Mouse (Mus musculus): ENCODE measurements around the gene Cd81. TPM values are rescaled to one million over a fixed set of nuclear protein-coding genes. Genes with fewer than 3 reads are reported as not detected.

Cd81 gene
- total RNA-seq, 2 experiments from 2014 or later: 419 to 448 TPM

GRCm38 (mm10) chr7:143070506-143071070, 18.0 kb downstream of the Cd81 start:
- no peak for DNase-seq (ENCODE audit: low spot score in 2 of 2)
- Histone ChIP-seq H3K27ac (no peak overlapping the region), H3K4me3 (peak overlapping the region; percentile 94)
- no peak for TF ChIP-seq CTCF (conservative IDR thresholded peaks at IDR 0.05)

GRCm38 (mm10) chr7:143072605-143073004, 20.1 kb downstream of the Cd81 start:
- no peak for DNase-seq (ENCODE audit: low spot score in 2 of 2)
- no peak overlapping the region for H3K27ac ChIP-seq
- no peak overlapping the region for H3K4me3 ChIP-seq
- TF ChIP-seq CTCF (conservative IDR thresholded peaks at IDR 0.05): no peak

GRCm38 (mm10) chr7:143073086-143073485, 20.5 kb downstream of the Cd81 start:
- peak; percentile 84 for TF ChIP-seq CTCF (conservative IDR thresholded peaks at IDR 0.05)
- DNase-seq (ENCODE audit: low spot score in 2 of 2): peak in 1 of 2 experiments; percentile 31
- no peak overlapping the region for H3K4me3 ChIP-seq
- no peak overlapping the region for H3K27ac ChIP-seq

- no peak for DNase-seq (ENCODE audit: low spot score in 2 of 2)
- Histone ChIP-seq H3K4me3 (no peak overlapping the region), H3K27ac (no peak overlapping the region)
- no peak for TF ChIP-seq CTCF (conservative IDR thresholded peaks at IDR 0.05)
Observed at GRCm38 (mm10) chr7:143075394-143075793, 22.9 kb downstream of the Cd81 start.

GRCm38 (mm10) chr7:143077351-143077750, 24.8 kb downstream of the Cd81 start:
- H3K4me3 ChIP-seq: no peak overlapping the region
- H3K27ac ChIP-seq: no peak overlapping the region
- no peak for DNase-seq (ENCODE audit: low spot score in 2 of 2)
- TF ChIP-seq CTCF (conservative IDR thresholded peaks at IDR 0.05): no peak

- H3K27ac ChIP-seq: no peak overlapping the region
- no peak for DNase-seq (ENCODE audit: low spot score in 2 of 2)
- no peak overlapping the region for H3K4me3 ChIP-seq
- no peak for TF ChIP-seq CTCF (conservative IDR thresholded peaks at IDR 0.05)
Observed at GRCm38 (mm10) chr7:143082024-143082423, 29.5 kb downstream of the Cd81 start.

- no peak overlapping the region for H3K27ac ChIP-seq
- H3K4me3 ChIP-seq: no peak overlapping the region
- TF ChIP-seq CTCF (conservative IDR thresholded peaks at IDR 0.05): no peak
- DNase-seq (ENCODE audit: low spot score in 2 of 2): no peak
Observed at GRCm38 (mm10) chr7:143083708-143084107, 31.2 kb downstream of the Cd81 start.

GRCm38 (mm10) chr7:143086366-143086765, 33.8 kb downstream of the Cd81 start:
- peak; percentile 88 for TF ChIP-seq CTCF (conservative IDR thresholded peaks at IDR 0.05)
- no peak overlapping the region for H3K4me3 ChIP-seq
- peak in 1 of 2 experiments; percentile 68 for DNase-seq (ENCODE audit: low spot score in 2 of 2)
- no peak overlapping the region for H3K27ac ChIP-seq

- TF ChIP-seq CTCF (conservative IDR thresholded peaks at IDR 0.05): peak; percentile 70
- Histone ChIP-seq H3K27ac (no peak overlapping the region), H3K4me3 (no peak overlapping the region)
- DNase-seq (ENCODE audit: low spot score in 2 of 2): peak in 1 of 2 experiments; percentile 35
Observed at GRCm38 (mm10) chr7:143087070-143087579, 34.6 kb downstream of the Cd81 start.

- DNase-seq (ENCODE audit: low spot score in 2 of 2): no peak
- TF ChIP-seq CTCF (conservative IDR thresholded peaks at IDR 0.05): no peak
- Histone ChIP-seq H3K4me3 (no peak overlapping the region), H3K27ac (no peak overlapping the region)
Observed at GRCm38 (mm10) chr7:143093847-143094246, 41.3 kb downstream of the Cd81 start.

- peak; percentile 39 to 72 for DNase-seq (ENCODE audit: low spot score in 2 of 2)
- H3K27ac ChIP-seq: no peak within 1 kb of the TSS
- no peak within 1 kb of the TSS for H3K4me3 ChIP-seq
- peak; percentile 83 for TF ChIP-seq CTCF (conservative IDR thresholded peaks at IDR 0.05)
Observed at GRCm38 (mm10) chr7:143094592-143095553, 42.3 kb downstream of the Cd81 start, which contains the start of gene Trpm5. Gene Trpm5, minus strand, starts transcription at chr7:143094642.

GRCm38 (mm10) chr7:143095554-143095907, 43.0 kb downstream of the Cd81 start:
- TF ChIP-seq CTCF (conservative IDR thresholded peaks at IDR 0.05): no peak

GRCm38 (mm10) chr7:143100759-143101158, 48.2 kb downstream of the Cd81 start:
- no peak overlapping the region for H3K27ac ChIP-seq
- TF ChIP-seq CTCF (conservative IDR thresholded peaks at IDR 0.05): no peak
- H3K4me3 ChIP-seq: no peak overlapping the region
- peak in 1 of 2 experiments; percentile 3 for DNase-seq (ENCODE audit: low spot score in 2 of 2)

More at GRCm38 (mm10) chr7:143095554-143095907, 43.0 kb downstream of the Cd81 start:
- Histone ChIP-seq H3K27ac (no peak overlapping the region), H3K4me3 (no peak overlapping the region)
- no peak for DNase-seq (ENCODE audit: low spot score in 2 of 2)

Data from layer of hippocampus, adult 2 months (tissue).